Mouse (Mus musculus) heart, embryonic 16.5 days (tissue): ENCODE results near the gene Rarb. TPM values are rescaled to one million over a fixed set of nuclear protein-coding genes. Genes with fewer than 3 reads are reported as not detected.

ENCODE experiments used
- ATAC-seq: fragments of 200-750 bp; cut with Nextera tagmentation; replicated peaks from 2 replicates; pipeline ENCODE4 v1.8.0; 2017; ENCODE audit warnings: moderate number of reproducible peaks; ENCODE audit not compliant: insufficient read depth, low FRiP score; ENCODE audit errors: extremely low read depth
- H3K27ac ChIP-seq: fragments of 300-500 bp; sonication (generic); 2 replicates; pipeline ENCODE4 v1.5.1; 2014; ENCODE audit warnings: mild to moderate bottlenecking, low read length, control low read depth, moderate library complexity
- H3K27me3 ChIP-seq: fragments of 300-500 bp; sonication (generic); 2 replicates; pipeline ENCODE4 v1.6.1; 2014; ENCODE audit warnings: low read length, mixed read lengths; ENCODE audit not compliant: control insufficient read depth, insufficient read depth
- H3K36me3 ChIP-seq: fragments of 300-500 bp; sonication (generic); 2 replicates; pipeline ENCODE4 v1.6.1; 2014; ENCODE audit not compliant: control insufficient read depth, insufficient read depth
- H3K4me1 ChIP-seq: fragments of 300-500 bp; sonication (generic); 2 replicates; pipeline ENCODE4 v1.6.1; 2014; ENCODE audit warnings: low read length, mixed read lengths; ENCODE audit not compliant: control insufficient read depth, insufficient read depth
- H3K4me2 ChIP-seq: fragments of 300-500 bp; sonication (generic); 2 replicates; pipeline ENCODE4 v1.6.1; 2014; ENCODE audit warnings: low read depth, mild to moderate bottlenecking, control low read depth, low read length
- H3K4me3 ChIP-seq: fragments of 300-500 bp; sonication (generic); 2 replicates; pipeline ENCODE4 v1.5.1; 2014; ENCODE audit warnings: mild to moderate bottlenecking, control low read depth, low read length
- H3K9ac ChIP-seq: fragments of 300-500 bp; sonication (generic); 2 replicates; pipeline ENCODE4 v1.6.1; 2014; ENCODE audit warnings: low read length, control low read depth
- H3K9me3 ChIP-seq: fragments of 300-500 bp; sonication (generic); replicated peaks from 2 replicates; pipeline ENCODE4 v1.6.1; 2016; ENCODE audit warnings: low read length; ENCODE audit not compliant: control insufficient read depth
- WGBS: fragments of 180-500 bp; shearing (Covaris S2); extraction: QIAGEN DNeasy Blood & Tissue Kit; methylation state at CpG from one replicate; pipeline ENCODE4 v1.1.7; 2014; 5-methylcytosine and 5-hydroxymethylcytosine counted together
- polyA plus RNA-seq: library from polyadenylated mRNA; unstranded; fragments of >200 nt; fragmentation: Nextera tagmentation; extraction: Ambion mirVana; gene quantifications from 2 replicates; pipeline ENCODE4 v1.2.1, GENCODE M21; 2015

Gene Rarb
- polyA plus RNA-seq, 1 experiment from 2014 or later: 11.8 TPM

DNA sequence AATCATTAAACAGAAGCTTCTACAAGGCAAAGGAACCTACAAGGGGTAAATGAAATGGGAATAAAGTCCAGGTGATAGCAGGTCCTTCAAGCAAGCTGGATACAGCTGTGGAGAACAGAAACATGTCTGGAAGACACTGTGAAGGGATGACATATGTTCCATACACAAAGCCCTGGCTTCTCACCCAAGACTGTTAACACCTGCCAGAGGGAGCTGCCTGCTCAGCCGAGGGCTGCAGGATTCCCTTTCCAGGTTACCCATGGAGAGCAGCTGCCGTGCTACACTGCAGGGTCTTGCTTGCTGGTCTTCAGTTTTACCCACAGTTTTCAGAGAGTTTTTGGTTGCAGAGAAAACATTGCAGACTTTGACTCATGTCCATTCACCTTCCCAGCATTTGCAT, 290.3 kb downstream of the Rarb start:
- H3K27me3 ChIP-seq: no peaks in the 10 kb centered on the region
- WGBS: 59% methylated on average over 2 of the region's 2 CpGs
- H3K4me3 ChIP-seq: no peak overlapping the region
- no peak overlapping the region for H3K27ac ChIP-seq
- H3K4me1 ChIP-seq: no peaks in the 10 kb centered on the region
- no peak overlapping the region for H3K9ac ChIP-seq
- H3K9me3 ChIP-seq: no peaks in the 10 kb centered on the region
- ATAC-seq: no peak
- H3K36me3 ChIP-seq: no peaks in the 10 kb centered on the region
- H3K4me2 ChIP-seq: no peak overlapping the region

DNA sequence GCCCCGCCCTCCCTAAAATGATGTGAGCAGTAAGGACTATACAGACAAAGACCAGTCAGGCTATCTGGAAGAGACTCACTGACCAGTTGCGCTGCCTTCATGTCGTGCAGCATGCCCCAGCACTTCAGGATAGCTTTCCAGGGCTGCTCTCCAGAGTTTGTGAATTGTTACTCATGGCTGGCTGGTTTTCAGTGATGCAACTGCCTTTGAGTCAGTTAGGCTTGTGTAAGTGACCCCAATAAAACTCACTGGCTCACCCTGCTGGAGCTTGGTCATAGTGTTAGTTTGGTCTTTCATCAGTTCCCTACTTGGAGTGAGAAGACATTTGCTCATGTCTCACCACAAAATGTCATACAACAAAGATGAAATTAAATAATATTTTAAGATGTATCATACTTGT, 292.8 kb downstream of the Rarb start:
- no peak for ATAC-seq
- no peak overlapping the region for H3K4me2 ChIP-seq
- no peaks in the 10 kb centered on the region for H3K36me3 ChIP-seq
- no peaks in the 10 kb centered on the region for H3K9me3 ChIP-seq
- no peaks in the 10 kb centered on the region for H3K27me3 ChIP-seq
- H3K4me3 ChIP-seq: no peak overlapping the region
- H3K9ac ChIP-seq: no peak overlapping the region
- H3K27ac ChIP-seq: no peak overlapping the region
- 89% methylated on average over 3 of the region's 3 CpGs for WGBS
- H3K4me1 ChIP-seq: no peaks in the 10 kb centered on the region

DNA sequence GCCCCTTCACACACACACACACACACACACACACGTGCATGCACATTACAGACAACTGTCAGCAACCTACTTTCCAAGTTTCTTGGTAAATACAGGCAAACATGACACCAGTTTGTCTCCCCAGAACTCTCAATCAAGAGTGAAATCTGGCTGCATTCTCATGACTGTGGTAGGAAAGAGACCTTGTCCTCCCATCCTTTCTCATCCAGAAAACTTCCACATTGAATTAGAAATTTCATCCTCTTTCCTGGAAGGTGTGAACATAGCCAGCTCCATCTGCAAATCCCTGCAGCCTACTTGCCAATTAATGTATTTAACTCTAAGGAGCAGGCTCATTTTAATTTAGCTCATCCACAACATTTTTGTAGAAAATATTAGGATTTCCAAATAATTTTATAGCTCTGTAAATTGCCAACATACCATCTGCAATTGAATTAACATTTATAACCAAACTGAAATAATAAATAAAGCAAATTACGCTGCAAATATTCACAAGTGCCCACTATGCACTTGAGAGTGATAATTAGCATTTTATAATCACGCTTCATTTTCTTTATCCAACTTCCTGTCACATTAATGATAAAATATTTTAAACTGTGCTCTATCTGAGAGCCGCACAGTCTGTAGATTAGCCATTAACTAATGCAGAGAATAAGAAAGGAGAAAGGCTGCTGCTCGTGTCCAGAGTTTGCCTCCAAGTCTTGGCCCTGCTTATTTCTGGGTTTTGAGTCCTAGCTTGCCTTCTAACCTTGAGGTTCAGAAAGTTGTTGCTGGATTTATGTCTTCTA, 293.6 kb downstream of the Rarb start:
- WGBS: 80% methylated on average over 5 of the region's 5 CpGs
- no peaks in the 10 kb centered on the region for H3K27me3 ChIP-seq
- no peak for ATAC-seq

DNA sequence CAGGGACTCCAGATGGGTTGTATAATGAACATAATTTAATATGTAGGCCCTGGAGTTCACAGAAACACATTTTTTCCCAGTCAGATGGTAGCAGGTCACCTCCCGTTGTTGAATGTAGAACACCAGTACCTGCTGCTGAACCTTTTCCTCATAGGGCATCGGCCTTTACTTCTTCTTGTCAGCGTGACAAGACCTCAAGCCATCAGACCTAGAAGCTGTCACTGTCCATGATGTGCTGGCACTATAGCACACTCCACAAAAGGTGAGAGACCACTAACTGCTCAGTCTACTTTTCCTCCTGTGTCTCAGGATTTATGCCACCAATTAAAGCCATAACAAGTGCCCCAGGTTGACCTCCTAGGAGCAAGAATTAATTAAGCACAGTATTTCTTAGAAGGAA, 296.1 kb downstream of the Rarb start:
- H3K36me3 ChIP-seq: no peaks in the 10 kb centered on the region
- H3K4me3 ChIP-seq: no peak overlapping the region
- H3K9ac ChIP-seq: no peak overlapping the region
- no peaks in the 10 kb centered on the region for H3K4me1 ChIP-seq
- no peaks in the 10 kb centered on the region for H3K27me3 ChIP-seq
- 90% methylated on average over 3 of the region's 3 CpGs for WGBS
- H3K9me3 ChIP-seq: no peaks in the 10 kb centered on the region
- no peak for ATAC-seq
- H3K27ac ChIP-seq: no peak overlapping the region
- no peak overlapping the region for H3K4me2 ChIP-seq

More for the DNA sequence above, 293.6 kb downstream of the Rarb start:
- H3K4me3 ChIP-seq: no peak overlapping the region
- no peaks in the 10 kb centered on the region for H3K36me3 ChIP-seq
- no peak overlapping the region for H3K4me2 ChIP-seq
- H3K9me3 ChIP-seq: no peaks in the 10 kb centered on the region
- H3K27ac ChIP-seq: no peak overlapping the region
- H3K9ac ChIP-seq: no peak overlapping the region
- no peaks in the 10 kb centered on the region for H3K4me1 ChIP-seq

DNA sequence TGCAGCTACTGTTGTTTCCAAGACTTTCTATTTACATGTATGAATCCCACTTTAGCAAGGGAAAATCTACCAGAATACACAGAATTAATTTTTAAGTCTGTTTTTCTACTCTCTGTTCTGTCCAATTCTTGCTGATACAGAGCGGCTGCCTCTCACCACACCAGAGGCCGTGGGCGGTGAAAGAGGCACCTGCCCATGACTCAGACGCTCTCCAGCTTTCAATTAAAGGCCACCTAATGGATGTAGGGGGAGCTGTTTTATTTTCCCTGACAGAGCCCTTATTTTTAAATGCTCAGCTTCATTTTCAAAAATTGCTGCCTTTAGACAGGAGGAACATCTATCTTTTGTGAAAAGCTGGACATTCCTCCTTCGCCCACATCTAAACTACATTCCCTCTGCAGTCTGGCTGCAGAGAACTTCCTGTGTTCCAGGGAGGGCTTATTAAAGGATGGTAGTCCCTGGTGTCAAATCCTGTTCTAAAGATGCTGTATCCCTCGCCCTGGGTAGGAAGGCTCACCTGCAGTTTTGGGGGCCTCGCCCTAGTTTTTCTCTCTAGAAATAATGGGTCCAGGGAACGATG, 299.3 kb downstream of the Rarb start:
- no peak for ATAC-seq
- H3K27ac ChIP-seq: no peak overlapping the region
- H3K36me3 ChIP-seq: no peaks in the 10 kb centered on the region
- no peak overlapping the region for H3K4me2 ChIP-seq
- H3K27me3 ChIP-seq: no peaks in the 10 kb centered on the region
- 69% methylated on average over 8 of the region's 8 CpGs for WGBS
- H3K4me1 ChIP-seq: no peaks in the 10 kb centered on the region
- H3K4me3 ChIP-seq: no peak overlapping the region
- no peak overlapping the region for H3K9ac ChIP-seq
- H3K9me3 ChIP-seq: no peaks in the 10 kb centered on the region

DNA sequence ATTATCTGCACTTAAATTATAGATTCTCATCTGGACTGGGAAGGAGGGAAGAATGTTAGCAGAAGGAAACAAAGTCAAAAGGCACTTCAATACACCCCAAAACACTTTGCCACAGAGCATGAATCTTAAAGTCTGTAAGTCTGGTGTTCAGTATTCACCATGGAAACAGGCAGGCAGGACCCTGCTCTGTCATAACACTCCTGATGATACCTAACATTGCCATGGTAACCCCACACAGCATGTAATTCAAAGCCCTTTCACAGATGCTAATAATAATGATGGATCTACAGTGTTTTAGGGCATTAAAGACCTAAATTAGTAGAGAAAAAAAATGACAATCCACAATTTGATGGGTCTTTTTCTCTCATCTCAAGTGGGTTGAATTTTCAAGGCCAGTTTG, 301.0 kb downstream of the Rarb start:
- Histone ChIP-seq H3K4me2 (no peak overlapping the region), H3K4me3 (no peak overlapping the region), H3K27me3 (no peaks in the 10 kb centered on the region), H3K9me3 (no peaks in the 10 kb centered on the region), H3K4me1 (no peaks in the 10 kb centered on the region), H3K36me3 (no peaks in the 10 kb centered on the region), H3K9ac (no peak overlapping the region), H3K27ac (no peak overlapping the region)
- no peak for ATAC-seq

DNA sequence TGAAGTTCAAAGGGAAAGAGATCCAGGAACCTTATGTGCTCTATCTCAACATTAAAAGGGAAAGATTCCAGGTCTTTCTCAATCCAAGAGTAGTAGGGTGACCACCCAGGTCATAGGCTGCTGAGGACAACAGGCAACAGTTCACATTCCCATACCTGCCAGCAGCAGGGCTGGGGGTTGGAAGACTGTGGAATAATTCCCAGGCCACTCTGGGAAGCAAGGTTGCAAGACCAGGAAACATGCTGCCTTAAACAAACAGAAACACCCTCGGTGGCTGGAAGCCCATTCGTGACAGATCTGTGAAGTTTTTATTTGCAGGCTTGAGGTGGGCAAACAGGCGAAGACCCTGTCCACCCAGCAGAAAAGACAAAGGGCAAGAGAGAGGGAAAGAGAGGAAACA, 303.2 kb downstream of the Rarb start:
- H3K27ac ChIP-seq: no peak overlapping the region
- ATAC-seq: no peak
- no peaks in the 10 kb centered on the region for H3K9me3 ChIP-seq
- no peaks in the 10 kb centered on the region for H3K4me1 ChIP-seq
- 44% methylated on average over 3 of the region's 3 CpGs for WGBS
- H3K27me3 ChIP-seq: no peaks in the 10 kb centered on the region
- H3K36me3 ChIP-seq: no peaks in the 10 kb centered on the region
- no peak overlapping the region for H3K9ac ChIP-seq
- H3K4me2 ChIP-seq: no peak overlapping the region
- H3K4me3 ChIP-seq: no peak overlapping the region

DNA sequence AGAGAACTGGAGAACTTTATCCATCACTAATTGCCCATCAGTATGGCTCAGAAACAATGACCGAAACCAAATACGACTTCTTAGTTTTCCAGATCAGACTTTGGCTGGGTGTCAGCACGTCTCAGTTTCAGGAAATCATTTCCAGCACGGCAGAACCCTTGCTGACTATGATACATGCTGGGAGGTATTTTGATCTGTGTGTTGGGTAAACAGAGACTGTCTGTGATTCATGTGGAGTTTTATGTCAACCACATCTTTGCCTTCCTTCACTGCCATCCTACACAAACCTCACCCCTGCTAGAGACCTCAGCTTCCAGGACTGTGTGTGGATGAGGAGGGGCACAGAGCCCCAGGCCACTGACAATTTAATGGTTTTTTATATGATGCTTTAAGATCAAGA, 308.4 kb downstream of the Rarb start:
- Histone ChIP-seq H3K9ac (no peak overlapping the region), H3K27me3 (no peaks in the 10 kb centered on the region), H3K4me2 (no peak overlapping the region), H3K9me3 (no peaks in the 10 kb centered on the region), H3K27ac (no peak overlapping the region), H3K4me1 (peaks cover 6% of the 10 kb centered on the region), H3K4me3 (no peak overlapping the region), H3K36me3 (peaks cover 10% of the 10 kb centered on the region)
- ATAC-seq: no peak
- WGBS: 49% methylated on average over 4 of the region's 4 CpGs

DNA sequence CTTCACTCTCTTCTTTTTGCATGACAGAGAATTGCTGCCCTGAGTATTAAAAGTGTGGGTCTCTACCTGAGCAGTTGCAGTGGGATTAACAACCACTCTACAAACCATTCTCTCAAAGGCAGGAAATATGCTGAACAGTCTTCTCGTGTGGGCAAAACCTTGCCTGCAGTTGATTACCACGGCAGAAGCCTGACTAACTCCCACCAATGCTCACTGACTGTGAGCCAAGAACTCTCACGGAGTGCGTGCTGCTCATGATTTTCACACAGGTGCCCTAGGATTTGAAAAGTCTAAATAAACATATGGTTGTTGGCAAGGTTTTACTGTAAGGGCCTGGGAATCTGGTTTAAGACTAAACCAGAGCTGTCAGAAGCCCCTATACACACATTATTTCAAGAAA, 309.1 kb downstream of the Rarb start:
- Histone ChIP-seq H3K4me3 (no peak overlapping the region), H3K4me2 (no peak overlapping the region), H3K27me3 (no peaks in the 10 kb centered on the region), H3K27ac (no peak overlapping the region), H3K4me1 (peaks cover 6% of the 10 kb centered on the region), H3K36me3 (peaks cover 10% of the 10 kb centered on the region), H3K9me3 (no peaks in the 10 kb centered on the region), H3K9ac (no peak overlapping the region)
- WGBS: 41% methylated on average over 4 of the region's 4 CpGs
- ATAC-seq: no peak; the same call in 1 of the 2 replicates
